Mouse (Mus musculus): ENCODE measurements at regions not wholly inside any gene's neighbourhood (a gene's known extent, or its start where the extent isn't known, plus 50 kb on each side); places are given as distances from the start of the nearest gene placed in this dataset.
"Not testable (repeated sequence)": the region's sequence is repeated elsewhere in the genome, so short reads cannot be mapped to it uniquely, and the experiment has no call there.

DNA sequence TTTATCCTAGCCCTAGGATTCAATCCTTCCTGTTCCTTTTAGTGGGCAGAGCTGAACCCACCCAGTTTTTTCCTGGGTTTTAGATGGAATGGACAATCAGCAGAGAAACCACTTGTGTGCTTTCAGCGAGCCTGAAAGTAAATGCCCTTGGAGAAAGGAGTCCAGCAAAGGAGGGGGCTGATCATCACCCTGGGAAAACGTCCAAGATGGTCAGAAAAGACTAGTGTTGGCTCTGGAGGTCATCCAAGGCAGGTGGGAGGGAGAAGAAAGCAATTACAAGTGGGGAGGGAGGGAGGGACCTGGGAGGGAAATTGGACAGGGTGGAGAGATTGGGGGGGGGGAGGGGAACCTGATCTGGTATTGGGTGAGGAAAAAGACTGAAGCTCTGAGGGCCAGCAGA is 55.6 kb upstream of the Zfp366 start:
- Histone ChIP-seq H3K27ac (replicated peaks; ENCODE audit: low read depth, low read length) (0 out of 2 replicates have a peak overlapping the region, but pooled peaks have one; percentile 43), H3K4me1 (ENCODE audit: control insufficient read depth, insufficient read depth, insufficient read length, low read length) (peaks cover 5% of the 10 kb centered on the region), H3K4me3 (ENCODE audit: insufficient read depth, low read depth, low read length) (no peak overlapping the region)

- Histone ChIP-seq H3K4me3 (ENCODE audit: insufficient read depth, low read depth, low read length) (no peak overlapping the region), H3K4me1 (ENCODE audit: control insufficient read depth, insufficient read depth, insufficient read length, low read length) (peaks cover 5% of the 10 kb centered on the region), H3K27ac (replicated peaks; ENCODE audit: low read depth, low read length) (peak overlapping the region; percentile 43; the same call in 1 of the 2 replicates)
These were observed 56.3 kb upstream of the Zfp366 start for GRCm38 (mm10) chr13:99128284-99128691.

GRCm38 (mm10) chr13:99127716-99128115 is 56.9 kb upstream of the Zfp366 start:
- peak overlapping the region; percentile 9; the same call in 1 of the 2 replicates for H3K27ac ChIP-seq (replicated peaks; ENCODE audit: low read depth, low read length)
- peaks cover 5% of the 10 kb centered on the region for H3K4me1 ChIP-seq (ENCODE audit: control insufficient read depth, insufficient read depth, insufficient read length, low read length)
- no peak overlapping the region for H3K4me3 ChIP-seq (ENCODE audit: insufficient read depth, low read depth, low read length)

GRCm38 (mm10) chr13:99126971-99127370 is 57.7 kb upstream of the Zfp366 start:
- H3K4me1 ChIP-seq (ENCODE audit: control insufficient read depth, insufficient read depth, insufficient read length, low read length); H3K4me3 ChIP-seq (ENCODE audit: insufficient read depth, low read depth, low read length): not testable (repeated sequence)
- H3K27ac ChIP-seq (replicated peaks; ENCODE audit: low read depth, low read length), result peak overlapping the region; percentile 87

- Histone ChIP-seq H3K27ac (replicated peaks; ENCODE audit: low read depth, low read length) (peak overlapping the region; percentile 87), H3K4me3 (ENCODE audit: insufficient read depth, low read depth, low read length) (no peak overlapping the region), H3K4me1 (ENCODE audit: control insufficient read depth, insufficient read depth, insufficient read length, low read length) (peaks cover 5% of the 10 kb centered on the region)
These were observed 58.1 kb upstream of the Zfp366 start for GRCm38 (mm10) chr13:99126538-99126937.

- peak overlapping the region; percentile 61 for H3K27ac ChIP-seq (replicated peaks; ENCODE audit: low read depth, low read length)
- H3K4me3 ChIP-seq (ENCODE audit: insufficient read depth, low read depth, low read length), result no peak overlapping the region
- peaks cover 5% of the 10 kb centered on the region for H3K4me1 ChIP-seq (ENCODE audit: control insufficient read depth, insufficient read depth, insufficient read length, low read length)
These were observed 58.7 kb upstream of the Zfp366 start for GRCm38 (mm10) chr13:99125946-99126345.

DNA sequence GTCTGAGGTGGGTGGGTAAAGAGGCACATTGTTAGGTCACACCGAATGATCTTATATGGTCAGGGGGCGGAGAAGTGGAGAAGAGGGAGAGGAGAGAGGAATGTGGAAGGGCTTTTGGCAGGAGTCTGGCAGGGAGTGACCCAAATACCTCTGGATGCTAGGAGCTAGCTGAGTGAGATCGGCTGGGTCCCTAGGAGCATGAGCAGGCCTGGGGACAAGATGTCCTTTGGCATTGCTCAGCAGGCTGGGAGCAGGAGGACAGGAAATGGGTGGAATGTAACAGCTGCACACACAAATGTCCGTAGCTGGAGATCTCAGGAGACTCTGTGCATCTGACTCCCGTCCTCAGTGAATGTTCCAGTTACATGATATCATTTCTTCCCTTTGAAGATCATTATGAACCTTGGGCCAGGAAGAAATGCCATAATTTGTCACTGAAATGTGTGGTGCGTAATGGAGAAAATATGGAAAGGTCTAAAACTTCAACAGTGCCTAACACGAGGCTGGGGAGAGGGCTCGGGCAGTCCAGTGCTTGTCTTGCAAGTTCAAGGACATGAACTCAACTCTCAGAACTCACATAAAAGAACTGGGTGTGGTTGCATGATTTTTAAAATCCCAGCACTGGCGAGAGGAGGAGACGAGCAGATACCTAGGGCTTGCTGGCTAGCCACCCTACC is 59.6 kb upstream of the Zfp366 start:
- Histone ChIP-seq H3K27ac (replicated peaks; ENCODE audit: low read depth, low read length) (peak overlapping the region; percentile 63), H3K4me1 (ENCODE audit: control insufficient read depth, insufficient read depth, insufficient read length, low read length) (peaks cover 5% of the 10 kb centered on the region), H3K4me3 (ENCODE audit: insufficient read depth, low read depth, low read length) (no peak overlapping the region)

GRCm38 (mm10) chr13:99124141-99124540 is 60.5 kb upstream of the Zfp366 start:
- Histone ChIP-seq H3K4me1 (ENCODE audit: control insufficient read depth, insufficient read depth, insufficient read length, low read length) (peaks cover 5% of the 10 kb centered on the region), H3K4me3 (ENCODE audit: insufficient read depth, low read depth, low read length) (no peak overlapping the region), H3K27ac (replicated peaks; ENCODE audit: low read depth, low read length) (peak overlapping the region; percentile 63)

DNA sequence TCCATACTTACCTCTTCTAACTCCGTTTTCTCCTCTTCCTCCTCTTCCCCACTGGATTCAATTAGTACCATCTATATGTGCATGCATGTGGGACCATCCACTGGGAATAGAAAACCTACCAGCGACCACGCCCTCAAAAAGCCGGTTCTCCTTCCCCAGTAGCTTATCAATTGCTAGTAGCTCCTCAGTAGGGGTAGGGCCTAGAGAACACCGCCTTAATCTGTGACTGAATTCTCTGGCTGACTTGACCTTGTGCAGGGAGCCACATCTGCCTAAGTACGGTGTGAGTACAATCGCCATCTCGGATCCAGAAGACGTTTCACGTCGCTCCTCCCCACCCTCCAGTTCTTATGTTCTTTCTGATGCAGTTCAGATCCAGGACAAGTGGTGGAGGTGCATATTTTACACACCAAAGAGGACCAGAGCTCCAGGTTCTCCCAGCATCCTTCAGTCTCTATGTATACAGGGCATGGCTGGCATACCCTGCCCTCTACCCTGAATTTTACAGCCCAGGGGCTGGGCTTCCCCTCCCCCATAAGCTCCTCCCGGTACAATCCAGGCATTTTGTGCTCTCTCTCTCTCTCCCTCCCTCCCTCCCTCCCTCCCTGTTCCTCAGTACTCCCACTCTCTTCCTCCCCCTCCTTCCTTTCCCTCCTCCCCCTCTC is 61.0 kb upstream of the Zfp366 start:
- Histone ChIP-seq H3K4me1 (ENCODE audit: control insufficient read depth, insufficient read depth, insufficient read length, low read length) (peaks cover 4% of the 10 kb centered on the region), H3K27ac (replicated peaks; ENCODE audit: low read depth, low read length) (no peak overlapping the region), H3K4me3 (ENCODE audit: insufficient read depth, low read depth, low read length) (no peak overlapping the region)

DNA sequence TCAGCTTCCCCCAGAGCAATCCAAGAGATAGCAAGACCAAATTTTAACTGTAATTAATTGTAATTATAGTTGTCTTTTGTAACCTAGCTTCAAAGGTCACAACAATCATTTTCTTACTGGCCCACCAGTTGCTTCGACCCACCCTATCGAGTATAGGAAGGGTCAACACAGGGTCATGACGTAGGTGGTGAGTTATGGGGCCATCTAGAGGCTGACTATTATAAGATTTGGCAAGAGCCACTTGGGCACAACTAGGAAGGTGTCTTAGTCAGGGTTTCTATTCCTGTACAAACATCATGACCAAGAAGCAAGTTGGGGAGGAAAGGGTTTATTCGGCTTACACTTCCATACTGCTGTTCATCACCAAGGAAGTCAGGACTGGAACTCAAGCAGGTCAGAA is 62.1 kb upstream of the Zfp366 start:
- H3K27ac ChIP-seq (replicated peaks; ENCODE audit: low read depth, low read length); H3K4me3 ChIP-seq (ENCODE audit: insufficient read depth, low read depth, low read length); H3K4me1 ChIP-seq (ENCODE audit: control insufficient read depth, insufficient read depth, insufficient read length, low read length): not testable (repeated sequence)

- Histone ChIP-seq H3K27ac (replicated peaks; ENCODE audit: low read depth, low read length) (no peak overlapping the region), H3K4me1 (ENCODE audit: control insufficient read depth, insufficient read depth, insufficient read length, low read length) (no peaks in the 10 kb centered on the region), H3K4me3 (ENCODE audit: insufficient read depth, low read depth, low read length) (no peak overlapping the region)
These were observed 63.5 kb upstream of the Zfp366 start for GRCm38 (mm10) chr13:99121096-99121495.

- Histone ChIP-seq H3K27ac (replicated peaks; ENCODE audit: low read depth, low read length) (no peak overlapping the region), H3K4me3 (ENCODE audit: insufficient read depth, low read depth, low read length) (no peak overlapping the region), H3K4me1 (ENCODE audit: control insufficient read depth, insufficient read depth, insufficient read length, low read length) (no peaks in the 10 kb centered on the region)
These were observed 64.7 kb upstream of the Zfp366 start for GRCm38 (mm10) chr13:99119941-99120340.

DNA sequence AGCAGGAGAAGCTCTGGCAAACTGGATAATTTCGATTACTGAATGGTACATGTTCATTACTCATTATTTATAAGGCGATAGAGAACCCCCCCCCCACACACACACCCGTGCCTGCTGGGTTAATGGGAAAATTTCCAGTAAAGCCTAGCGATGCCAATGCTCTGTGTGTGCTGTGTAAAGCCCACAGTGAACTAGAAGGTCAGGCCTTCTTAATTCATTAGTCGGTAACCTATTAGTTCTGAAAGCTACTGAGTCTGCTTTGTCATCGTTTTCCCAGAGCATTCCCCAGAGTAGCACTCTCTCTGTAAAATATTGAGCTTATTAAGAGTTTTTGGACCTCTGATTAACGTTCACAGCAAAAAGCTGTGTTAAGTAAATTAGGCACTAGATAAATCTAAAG is 65.7 kb upstream of the Zfp366 start:
- Histone ChIP-seq H3K4me3 (ENCODE audit: insufficient read depth, low read depth, low read length) (no peak overlapping the region), H3K4me1 (ENCODE audit: control insufficient read depth, insufficient read depth, insufficient read length, low read length) (no peaks in the 10 kb centered on the region), H3K27ac (replicated peaks; ENCODE audit: low read depth, low read length) (no peak overlapping the region)

DNA sequence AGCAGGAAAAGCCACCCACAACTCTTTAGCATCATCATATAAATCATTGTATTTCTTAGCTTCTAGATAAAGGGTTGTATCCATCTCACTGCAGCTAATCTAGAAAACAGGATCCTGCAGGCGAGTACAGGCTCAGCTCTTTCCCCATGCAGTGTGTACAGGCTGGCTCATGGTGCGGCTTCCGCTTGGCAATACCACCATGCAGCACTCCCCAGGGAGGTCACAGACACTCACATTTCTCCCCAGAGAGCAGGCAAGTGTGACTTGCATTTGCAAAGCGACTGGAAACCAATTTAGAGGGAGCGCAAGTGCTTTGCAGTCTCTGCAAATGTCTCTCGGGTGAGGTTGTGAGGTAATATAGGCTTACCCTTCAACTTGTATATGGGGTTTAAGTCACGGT is 69.1 kb upstream of the Zfp366 start:
- Histone ChIP-seq H3K4me1 (ENCODE audit: control insufficient read depth, insufficient read depth, insufficient read length, low read length) (no peaks in the 10 kb centered on the region), H3K4me3 (ENCODE audit: insufficient read depth, low read depth, low read length) (no peak overlapping the region), H3K27ac (replicated peaks; ENCODE audit: low read depth, low read length) (no peak overlapping the region)

DNA sequence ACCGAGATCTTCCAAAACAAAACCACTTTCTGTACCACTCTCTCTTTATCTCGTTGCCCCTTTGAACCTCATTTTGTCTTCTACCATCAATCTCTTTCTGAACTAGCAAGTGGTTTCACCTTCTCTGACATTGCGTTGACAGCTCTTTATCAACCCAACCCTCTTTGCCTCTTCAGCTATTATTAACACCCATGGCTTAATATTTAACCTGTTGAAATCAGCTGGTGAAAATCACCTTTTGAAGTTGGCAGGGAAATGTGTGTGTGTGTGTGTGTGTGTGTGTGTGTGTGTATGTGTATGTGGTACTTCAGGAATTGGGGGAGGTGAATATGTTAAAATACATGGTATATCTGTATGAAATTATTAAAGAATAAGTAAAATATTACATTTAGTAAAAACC is 70.1 kb upstream of the Zfp366 start:
- Histone ChIP-seq H3K4me1 (ENCODE audit: control insufficient read depth, insufficient read depth, insufficient read length, low read length) (no peaks in the 10 kb centered on the region), H3K27ac (replicated peaks; ENCODE audit: low read depth, low read length) (no peak overlapping the region)

GRCm38 (mm10) chr13:99111736-99112386 is 72.8 kb upstream of the Zfp366 start:
- H3K27ac ChIP-seq (replicated peaks; ENCODE audit: low read depth, low read length), result no peak overlapping the region
- H3K4me1 ChIP-seq (ENCODE audit: control insufficient read depth, insufficient read depth, insufficient read length, low read length), result no peaks in the 10 kb centered on the region
- H3K4me3 ChIP-seq (ENCODE audit: insufficient read depth, low read depth, low read length), result no peak overlapping the region

More for the DNA sequence above, 70.1 kb upstream of the Zfp366 start:
- H3K4me3 ChIP-seq (ENCODE audit: insufficient read depth, low read depth, low read length), result no peak overlapping the region

All from brown adipose tissue, adult 24 weeks (tissue).